Mouse (Mus musculus) adrenal gland, postnatal 4 days (tissue): ENCODE results near the gene Gna14. TPM values are rescaled to one million over a fixed set of nuclear protein-coding genes. Genes with fewer than 3 reads are reported as not detected.

Experiments used
- DNase-seq, 2 experiments: peaks; one replicate each; pipeline ENCODE4 v3.0.0; 2021 to 2022; ENCODE audit warnings: low spot score in 2 of 2, mixed read lengths in 2 of 2
- total RNA-seq, 2 experiments: library from RNA; stranded (reverse); gene quantifications; 2 replicates each; pipeline ENCODE4 v1.2.3; 2021

Gene Gna14
- total RNA-seq, 2 experiments from 2014 or later: 21.8 to 24.8 TPM

GRCm38 (mm10) chr19:16580501-16580900 lies 144.9 kb downstream of the Gna14 start:
- DNase-seq: no peak

GRCm38 (mm10) chr19:16584546-16584945 lies 149.0 kb downstream of the Gna14 start:
- no peak for DNase-seq

- DNase-seq: no peak
Observed at GRCm38 (mm10) chr19:16585379-16585778, 149.8 kb downstream of the Gna14 start.

- peak in 1 of 2 experiments; percentile 17 for DNase-seq
Observed at GRCm38 (mm10) chr19:16593256-16593974, 157.9 kb downstream of the Gna14 start.

- no peak for DNase-seq
Observed at GRCm38 (mm10) chr19:16593975-16594317, 158.4 kb downstream of the Gna14 start.

- no peak for DNase-seq
Observed at GRCm38 (mm10) chr19:16597216-16597615, 161.7 kb downstream of the Gna14 start.

GRCm38 (mm10) chr19:16598653-16599297 lies 163.2 kb downstream of the Gna14 start:
- no peak for DNase-seq

- DNase-seq: peak in 1 of 2 experiments; percentile 43
Observed at GRCm38 (mm10) chr19:16599298-16599970, 163.9 kb downstream of the Gna14 start.

- no peak for DNase-seq
Observed at GRCm38 (mm10) chr19:16602026-16602425, 166.5 kb downstream of the Gna14 start.

GRCm38 (mm10) chr19:16607634-16608033 lies 172.1 kb downstream of the Gna14 start:
- DNase-seq: no peak

GRCm38 (mm10) chr19:16623154-16623553 lies 187.6 kb downstream of the Gna14 start:
- DNase-seq: no peak

- no peak for DNase-seq
Observed at GRCm38 (mm10) chr19:16624994-16625393, 189.4 kb downstream of the Gna14 start.

GRCm38 (mm10) chr19:16625610-16626395 lies 190.2 kb downstream of the Gna14 start:
- DNase-seq: no peak
